Mouse (Mus musculus): Measurements from ENCODE around the gene Olfr70.

DNA sequence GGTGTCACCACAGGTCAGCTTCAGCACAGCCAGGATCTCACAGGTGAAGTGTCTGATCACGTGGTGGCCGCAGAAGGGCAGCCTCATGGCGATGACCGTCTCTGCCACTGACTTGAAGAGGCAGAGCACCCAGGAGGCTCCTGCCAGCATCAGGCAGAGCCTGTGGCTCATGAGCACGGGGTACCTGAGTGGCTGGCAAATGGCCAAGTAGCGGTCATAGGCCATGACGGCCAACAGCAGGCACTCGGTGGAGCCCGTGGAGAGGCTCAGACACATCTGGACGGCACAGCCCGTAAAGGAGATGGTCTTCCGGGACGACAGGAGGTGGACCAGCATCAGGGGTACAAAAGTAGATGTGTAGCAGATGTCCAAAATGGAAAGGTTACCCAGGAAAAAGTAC, 5.4 kb upstream of the Olfr70 start:
- no peak for TF ChIP-seq REST (IDR thresholded peaks at IDR 0.05; ENCODE audit: insufficient read depth, insufficient read length)
- no peak for TF ChIP-seq TCF12 (IDR thresholded peaks at IDR 0.05; ENCODE audit: insufficient read depth, poor library complexity, severe bottlenecking)
- TF ChIP-seq POLR2AphosphoS2 (IDR thresholded peaks at IDR 0.05; ENCODE audit: insufficient read length, low read depth) = no peak
- no peak for TF ChIP-seq MAX (IDR thresholded peaks at IDR 0.05; ENCODE audit: low read depth)
- no peak for TF ChIP-seq MYOG (IDR thresholded peaks at IDR 0.05; ENCODE audit: control insufficient read depth in 1 of 3, insufficient read depth in 1 of 3, insufficient read length in 2 of 3, low read depth in 2 of 3)
- no peak for TF ChIP-seq POLR2A (IDR thresholded peaks at IDR 0.05; ENCODE audit: insufficient read length, low read depth)
- no peak for TF ChIP-seq E2F4 (IDR thresholded peaks at IDR 0.05; ENCODE audit: insufficient read depth)
- TF ChIP-seq MYOD1 (IDR thresholded peaks at IDR 0.05; ENCODE audit: control insufficient read depth in 1 of 3, insufficient read length in 2 of 3, low read depth in 2 of 3) = no peak
- no peak for TF ChIP-seq USF1 (IDR thresholded peaks at IDR 0.05; ENCODE audit: low read depth)
